Mouse (Mus musculus) liver, embryonic 12.5 days (tissue): Measurements from ENCODE around the gene Grm8. TPM values are rescaled to one million over a fixed set of nuclear protein-coding genes. Genes with fewer than 3 reads are reported as not detected.

Source experiments
- ATAC-seq: fragments of 200-750 bp; cut with Nextera tagmentation; 2 replicates; pipeline ENCODE4 v1.8.0; 2017; ENCODE audit warnings: moderate number of reproducible peaks, mild to moderate bottlenecking, moderate library complexity
- H3K27ac ChIP-seq: fragments of 300-500 bp; sonication (generic); 2 replicates; pipeline ENCODE4 v1.5.1; 2016; ENCODE audit warnings: mild to moderate bottlenecking
- H3K27me3 ChIP-seq: fragments of 300-500 bp; sonication (generic); replicated peaks from 2 replicates; pipeline ENCODE4 v1.6.1; 2016; ENCODE audit warnings: mild to moderate bottlenecking, moderate library complexity
- H3K36me3 ChIP-seq: fragments of 300-500 bp; sonication (generic); 2 replicates; pipeline ENCODE4 v1.6.1; 2016; ENCODE audit warnings: mild to moderate bottlenecking, moderate library complexity
- H3K4me1 ChIP-seq: fragments of 300-500 bp; sonication (generic); 2 replicates; pipeline ENCODE4 v1.6.1; 2016
- H3K4me2 ChIP-seq: fragments of 300-500 bp; sonication (generic); 2 replicates; pipeline ENCODE4 v1.6.1; 2016; ENCODE audit warnings: mild to moderate bottlenecking, moderate library complexity
- H3K4me3 ChIP-seq: fragments of 300-500 bp; sonication (generic); 2 replicates; pipeline ENCODE4 v1.5.1; 2016; ENCODE audit warnings: mild to moderate bottlenecking, moderate library complexity
- H3K9ac ChIP-seq: fragments of 300-500 bp; sonication (generic); 2 replicates; pipeline ENCODE4 v1.6.1; 2016; ENCODE audit warnings: mild to moderate bottlenecking, moderate library complexity
- H3K9me3 ChIP-seq: fragments of 300-500 bp; sonication (generic); replicated peaks from 2 replicates; pipeline ENCODE4 v1.6.1; 2016; ENCODE audit warnings: mild to moderate bottlenecking, moderate library complexity
- WGBS: fragments of 180-500 bp; shearing (Covaris S2); methylation state at CpG from one replicate; pipeline ENCODE4 v1.1.7; 2016; ENCODE audit not compliant: insufficient replicate concordance; 5-methylcytosine and 5-hydroxymethylcytosine counted together
- polyA plus RNA-seq: library from polyadenylated mRNA; unstranded; fragments of >200 nt; fragmentation: Nextera tagmentation; extraction: Ambion mirVana; gene quantifications from 2 replicates; pipeline ENCODE4 v1.2.1, GENCODE M21; 2016

Grm8 gene
- polyA plus RNA-seq, 1 experiment from 2014 or later: 0.11 TPM

DNA sequence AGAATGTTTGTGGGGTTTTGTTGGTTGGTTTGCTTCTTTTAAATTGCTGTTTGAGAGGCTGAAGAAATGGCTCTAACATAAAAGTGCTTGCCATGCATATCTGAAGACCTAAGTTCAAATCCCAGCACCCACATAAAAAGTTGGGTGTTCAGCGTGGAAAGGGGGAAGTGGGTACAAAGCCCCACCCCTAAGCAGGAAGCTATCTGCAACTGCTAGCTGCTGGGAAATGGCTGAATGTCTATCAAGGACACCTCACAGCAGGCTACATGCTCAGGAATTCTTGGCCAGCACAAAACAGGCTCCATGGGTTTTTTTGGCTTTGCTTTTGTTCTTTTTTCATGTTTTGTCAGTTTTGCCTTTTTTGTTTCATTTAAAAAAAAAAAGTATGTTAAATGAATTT, 20.1 kb downstream of the Grm8 start:
- 20% methylated on average over 1 of the region's 1 CpGs for WGBS
- Histone ChIP-seq H3K36me3 (no peaks in the 10 kb centered on the region), H3K4me2 (no peak overlapping the region), H3K9me3 (no peaks in the 10 kb centered on the region), H3K4me3 (no peak overlapping the region), H3K4me1 (no peaks in the 10 kb centered on the region), H3K9ac (no peak overlapping the region), H3K27me3 (no peaks in the 10 kb centered on the region), H3K27ac (no peak overlapping the region)
- no peak for ATAC-seq

- Histone ChIP-seq H3K9ac (no peak overlapping the region), H3K9me3 (no peaks in the 10 kb centered on the region), H3K36me3 (no peaks in the 10 kb centered on the region), H3K27ac (no peak overlapping the region), H3K4me1 (no peaks in the 10 kb centered on the region), H3K4me3 (no peak overlapping the region), H3K4me2 (no peak overlapping the region), H3K27me3 (no peaks in the 10 kb centered on the region)
- no peak for ATAC-seq
- WGBS: 68% methylated on average over 8 of the region's 8 CpGs
Measured at GRCm38 (mm10) chr6:28111551-28111950, 23.4 kb downstream of the Grm8 start.

DNA sequence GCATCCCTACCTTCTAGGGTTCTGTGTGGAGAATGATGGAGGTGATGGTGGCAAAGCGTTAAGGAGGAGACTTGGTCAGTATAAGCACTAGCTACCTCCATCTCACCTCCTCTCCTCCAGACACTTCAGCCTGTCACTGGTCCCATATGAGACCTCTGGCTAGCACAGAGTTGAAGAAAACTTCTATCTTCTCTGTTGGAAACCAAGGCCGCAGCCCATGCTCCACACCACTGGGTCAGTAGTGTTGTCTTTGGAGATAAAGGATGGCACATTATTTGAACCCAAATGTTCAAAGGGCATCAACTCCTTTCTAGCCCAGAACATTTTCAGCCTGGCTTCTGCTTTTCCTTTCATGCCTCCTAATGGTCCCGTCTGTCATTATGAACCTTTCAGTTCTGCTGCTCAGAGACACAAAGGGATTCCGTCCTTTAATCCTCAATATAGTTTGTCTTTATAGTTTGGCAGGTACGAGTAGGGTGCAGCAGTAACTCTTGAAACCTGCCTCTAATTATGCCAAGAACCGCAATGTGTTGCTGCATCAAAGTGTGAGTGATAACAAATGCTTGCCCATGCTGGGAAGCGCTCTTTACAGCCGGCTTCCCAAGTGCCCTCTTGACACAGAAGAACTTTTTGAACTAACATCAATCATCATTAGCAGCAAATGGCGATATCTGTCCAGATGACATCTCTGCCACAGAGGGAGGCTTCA, 32.2 kb downstream of the Grm8 start:
- 42% methylated on average over 9 of the region's 9 CpGs for WGBS
- ATAC-seq: no peak

GRCm38 (mm10) chr6:28100001-28100400, 35.0 kb downstream of the Grm8 start:
- Histone ChIP-seq H3K4me3 (no peak overlapping the region), H3K27me3 (no peaks in the 10 kb centered on the region), H3K27ac (no peak overlapping the region), H3K4me1 (no peaks in the 10 kb centered on the region), H3K9ac (no peak overlapping the region), H3K36me3 (no peaks in the 10 kb centered on the region), H3K9me3 (no peaks in the 10 kb centered on the region), H3K4me2 (no peak overlapping the region)
- WGBS: 64% methylated on average over 3 of the region's 3 CpGs
- no peak for ATAC-seq

More for the DNA sequence above, 32.2 kb downstream of the Grm8 start:
- Histone ChIP-seq H3K36me3 (no peaks in the 10 kb centered on the region), H3K27me3 (no peaks in the 10 kb centered on the region), H3K9ac (no peak overlapping the region), H3K9me3 (no peaks in the 10 kb centered on the region), H3K27ac (no peak overlapping the region), H3K4me2 (no peak overlapping the region), H3K4me3 (no peak overlapping the region), H3K4me1 (no peaks in the 10 kb centered on the region)

GRCm38 (mm10) chr6:28092511-28092910, 42.5 kb downstream of the Grm8 start:
- H3K27ac ChIP-seq: no peak overlapping the region
- no peak overlapping the region for H3K4me2 ChIP-seq
- no peak overlapping the region for H3K9ac ChIP-seq
- H3K4me3 ChIP-seq: no peak overlapping the region
- no peaks in the 10 kb centered on the region for H3K27me3 ChIP-seq
- no peak for ATAC-seq
- WGBS: 62% methylated on average over 6 of the region's 6 CpGs
- H3K36me3 ChIP-seq: no peaks in the 10 kb centered on the region
- H3K9me3 ChIP-seq: no peaks in the 10 kb centered on the region
- H3K4me1 ChIP-seq: no peaks in the 10 kb centered on the region

- Histone ChIP-seq H3K4me3 (no peak overlapping the region), H3K4me1 (no peaks in the 10 kb centered on the region), H3K36me3 (no peaks in the 10 kb centered on the region), H3K9me3 (no peaks in the 10 kb centered on the region), H3K9ac (no peak overlapping the region), H3K4me2 (no peak overlapping the region), H3K27ac (no peak overlapping the region), H3K27me3 (no peaks in the 10 kb centered on the region)
- WGBS: 65% methylated on average over 3 of the region's 3 CpGs
- ATAC-seq: no peak
Measured at GRCm38 (mm10) chr6:28091836-28092235, 43.1 kb downstream of the Grm8 start.

DNA sequence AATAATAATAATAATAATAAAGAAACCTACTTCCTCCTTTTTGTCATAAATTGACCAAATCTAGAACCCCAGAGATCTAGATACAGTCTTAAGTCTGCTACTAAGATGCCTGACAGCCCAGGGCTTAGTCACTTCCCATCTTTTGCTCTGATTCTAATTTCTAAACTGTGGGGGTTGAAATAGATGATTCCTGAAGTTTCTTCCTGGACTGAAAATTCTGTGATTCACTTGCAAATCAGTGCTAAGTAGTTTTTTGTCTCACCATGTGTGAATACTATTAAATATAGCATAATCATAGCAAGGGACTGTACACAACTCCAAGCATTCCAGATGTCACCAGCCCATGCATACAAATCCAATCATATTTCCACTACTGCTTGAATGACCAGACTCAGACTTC, 44.0 kb downstream of the Grm8 start:
- Histone ChIP-seq H3K27me3 (no peaks in the 10 kb centered on the region), H3K9me3 (no peaks in the 10 kb centered on the region), H3K9ac (no peak overlapping the region), H3K36me3 (no peaks in the 10 kb centered on the region), H3K4me3 (no peak overlapping the region), H3K27ac (no peak overlapping the region), H3K4me1 (no peaks in the 10 kb centered on the region), H3K4me2 (no peak overlapping the region)
- ATAC-seq: no peak

- no peaks in the 10 kb centered on the region for H3K9me3 ChIP-seq
- no peak for ATAC-seq
- no peak overlapping the region for H3K27ac ChIP-seq
- H3K4me1 ChIP-seq: no peaks in the 10 kb centered on the region
- no peak overlapping the region for H3K4me2 ChIP-seq
- H3K36me3 ChIP-seq: no peaks in the 10 kb centered on the region
- H3K9ac ChIP-seq: no peak overlapping the region
- WGBS: 66% methylated on average over 3 of the region's 3 CpGs
- no peaks in the 10 kb centered on the region for H3K27me3 ChIP-seq
- H3K4me3 ChIP-seq: no peak overlapping the region
Measured at GRCm38 (mm10) chr6:28075534-28075933, 59.4 kb downstream of the Grm8 start.

- Histone ChIP-seq H3K9ac (no peak overlapping the region), H3K36me3 (no peaks in the 10 kb centered on the region), H3K27ac (no peak overlapping the region), H3K4me3 (no peak overlapping the region), H3K4me2 (no peak overlapping the region), H3K27me3 (no peaks in the 10 kb centered on the region), H3K4me1 (no peaks in the 10 kb centered on the region), H3K9me3 (no peaks in the 10 kb centered on the region)
- 45% methylated on average over 3 of the region's 3 CpGs for WGBS
- ATAC-seq: no peak
Measured at GRCm38 (mm10) chr6:28074470-28074869, 60.5 kb downstream of the Grm8 start.

GRCm38 (mm10) chr6:28051966-28052365, 83.0 kb downstream of the Grm8 start:
- no peak overlapping the region for H3K9ac ChIP-seq
- H3K4me1 ChIP-seq: no peaks in the 10 kb centered on the region
- H3K9me3 ChIP-seq: no peaks in the 10 kb centered on the region
- H3K27ac ChIP-seq: no peak overlapping the region
- no peaks in the 10 kb centered on the region for H3K36me3 ChIP-seq
- H3K27me3 ChIP-seq: no peaks in the 10 kb centered on the region
- 61% methylated on average over 2 of the region's 2 CpGs for WGBS
- no peak overlapping the region for H3K4me3 ChIP-seq
- ATAC-seq: no peak
- no peak overlapping the region for H3K4me2 ChIP-seq

GRCm38 (mm10) chr6:28042339-28042738, 92.6 kb downstream of the Grm8 start:
- Histone ChIP-seq H3K36me3 (no peaks in the 10 kb centered on the region), H3K9me3 (no peaks in the 10 kb centered on the region), H3K4me1 (no peaks in the 10 kb centered on the region), H3K27me3 (no peaks in the 10 kb centered on the region), H3K27ac (no peak overlapping the region), H3K4me2 (no peak overlapping the region), H3K4me3 (no peak overlapping the region), H3K9ac (no peak overlapping the region)
- 63% methylated on average over 3 of the region's 3 CpGs for WGBS
- ATAC-seq: no peak

- Histone ChIP-seq H3K9ac (no peak overlapping the region), H3K27ac (no peak overlapping the region), H3K4me2 (no peak overlapping the region), H3K36me3 (no peaks in the 10 kb centered on the region), H3K9me3 (no peaks in the 10 kb centered on the region), H3K4me3 (no peak overlapping the region), H3K27me3 (no peaks in the 10 kb centered on the region), H3K4me1 (no peaks in the 10 kb centered on the region)
- no peak for ATAC-seq
- WGBS: 77% methylated on average over 1 of the region's 1 CpGs
Measured at GRCm38 (mm10) chr6:28040815-28041214, 94.2 kb downstream of the Grm8 start.

DNA sequence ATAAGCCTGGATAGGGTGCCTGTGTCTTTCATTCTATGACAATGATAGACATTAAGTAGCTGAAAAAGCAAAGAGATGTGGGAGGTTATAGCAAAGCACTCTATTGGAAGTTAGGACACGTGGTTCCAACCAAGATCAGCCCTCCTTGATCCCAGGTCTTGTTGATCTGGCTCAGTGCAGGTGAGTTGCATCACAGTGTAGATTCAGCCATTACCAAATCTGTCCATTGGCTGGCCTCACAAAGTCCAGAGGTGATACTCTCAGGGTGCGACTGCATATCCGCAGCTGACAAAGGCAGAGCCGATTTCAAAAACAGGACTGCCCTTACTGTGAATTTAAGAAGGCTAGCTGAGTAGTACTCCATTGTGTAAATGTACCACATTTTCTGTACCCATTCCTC, 103.0 kb downstream of the Grm8 start:
- WGBS: 73% methylated on average over 4 of the region's 4 CpGs
- Histone ChIP-seq H3K27me3 (no peaks in the 10 kb centered on the region), H3K9me3 (no peaks in the 10 kb centered on the region), H3K4me2 (no peak overlapping the region), H3K4me1 (no peaks in the 10 kb centered on the region), H3K36me3 (no peaks in the 10 kb centered on the region), H3K4me3 (no peak overlapping the region), H3K9ac (no peak overlapping the region), H3K27ac (no peak overlapping the region)
- no peak for ATAC-seq
